Mouse (Mus musculus) stomach, embryonic 16.5 days (tissue): ENCODE measurements at regions not wholly inside any gene's neighbourhood (a gene's known extent, or its start where the extent isn't known, plus 50 kb on each side); places are given as distances from the start of the nearest gene placed in this dataset.

Source experiments
- ATAC-seq: fragments of 200-750 bp; cut with Nextera tagmentation; 2 replicates; pipeline ENCODE4 v1.8.0; 2017; ENCODE audit warnings: moderate number of reproducible peaks, moderate TSS enrichment; ENCODE audit not compliant: insufficient read depth, low FRiP score
- H3K27ac ChIP-seq: fragments of 300-500 bp; sonication (generic); 2 replicates; pipeline ENCODE4 v1.5.1; 2014; ENCODE audit warnings: low read length
- H3K27me3 ChIP-seq: fragments of 300-500 bp; sonication (generic); 2 replicates; pipeline ENCODE4 v1.6.1; 2014; ENCODE audit warnings: low read length, control low read depth, mixed read lengths; ENCODE audit not compliant: control insufficient read depth, insufficient read depth
- H3K36me3 ChIP-seq: fragments of 300-500 bp; sonication (generic); 2 replicates; pipeline ENCODE4 v1.6.1; 2014; ENCODE audit warnings: low read length; ENCODE audit not compliant: control insufficient read depth, insufficient read depth
- H3K4me1 ChIP-seq: fragments of 300-500 bp; sonication (generic); 2 replicates; pipeline ENCODE4 v1.6.1; 2014; ENCODE audit warnings: low read length, control low read depth, mixed read lengths; ENCODE audit not compliant: control insufficient read depth, insufficient read depth
- H3K4me2 ChIP-seq: fragments of 300-500 bp; sonication (generic); 2 replicates; pipeline ENCODE4 v1.6.1; 2014; ENCODE audit warnings: low read depth, low read length, mixed read lengths
- H3K4me3 ChIP-seq: fragments of 300-500 bp; sonication (generic); replicated peaks from 2 replicates; pipeline ENCODE4 v1.5.1; 2014; ENCODE audit warnings: mild to moderate bottlenecking, low read length
- H3K9ac ChIP-seq: fragments of 300-500 bp; sonication (generic); 2 replicates; pipeline ENCODE4 v1.6.1; 2014; ENCODE audit warnings: low read length
- H3K9me3 ChIP-seq: fragments of 300-500 bp; sonication (generic); replicated peaks from 2 replicates; pipeline ENCODE4 v1.6.1; 2016; ENCODE audit warnings: low read length, control low read depth; ENCODE audit not compliant: control insufficient read depth
- WGBS: fragments of 180-500 bp; shearing (Covaris S2); extraction: QIAGEN DNeasy Blood & Tissue Kit; methylation state at CpG from one replicate; pipeline ENCODE4 v1.1.7; 2014; 5-methylcytosine and 5-hydroxymethylcytosine counted together

GRCm38 (mm10) chr5:74830646-74831045 is 127.9 kb upstream of the Lnx1 start:
- Histone ChIP-seq H3K27me3 (no peaks in the 10 kb centered on the region), H3K4me1 (no peaks in the 10 kb centered on the region; the same call in 1 of the 2 replicates), H3K4me3 (no peak overlapping the region), H3K36me3 (no peaks in the 10 kb centered on the region), H3K9me3 (no peaks in the 10 kb centered on the region), H3K27ac (no peak overlapping the region), H3K4me2 (no peak overlapping the region), H3K9ac (no peak overlapping the region)
- ATAC-seq, result no peak
- WGBS, result 57% methylated on average over 5 of the region's 5 CpGs

GRCm38 (mm10) chr5:74829003-74829402 is 126.3 kb upstream of the Lnx1 start:
- no peak for ATAC-seq
- Histone ChIP-seq H3K4me2 (no peak overlapping the region), H3K27me3 (no peaks in the 10 kb centered on the region), H3K4me1 (no peaks in the 10 kb centered on the region; the same call in 1 of the 2 replicates), H3K4me3 (no peak overlapping the region), H3K9me3 (no peaks in the 10 kb centered on the region), H3K27ac (peak overlapping the region; percentile 39; the same call in 1 of the 2 replicates), H3K9ac (no peak overlapping the region), H3K36me3 (no peaks in the 10 kb centered on the region)
- WGBS, result 72% methylated on average over 9 of the region's 9 CpGs

DNA sequence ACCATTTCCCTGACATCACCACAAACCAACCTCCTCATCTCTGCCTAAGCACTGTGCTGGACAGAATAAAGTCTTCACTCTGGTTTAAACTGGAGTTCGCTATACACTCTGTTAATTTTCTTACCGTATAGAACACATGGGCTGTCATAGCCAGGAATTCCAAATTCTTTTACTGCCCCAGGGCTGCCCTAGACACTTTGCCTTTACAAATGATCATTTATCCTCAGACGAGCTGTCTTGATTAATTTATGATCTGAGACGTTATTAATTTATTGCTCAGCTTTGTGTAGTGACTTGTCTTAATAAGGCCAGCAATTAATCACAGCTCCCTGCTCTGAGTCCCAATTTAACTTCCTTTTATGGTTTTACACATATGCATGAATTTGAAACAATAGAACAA is 125.2 kb upstream of the Lnx1 start:
- WGBS, result 32% methylated on average over 4 of the region's 4 CpGs
- Histone ChIP-seq H3K9ac (no peak overlapping the region), H3K4me1 (no peaks in the 10 kb centered on the region; the same call in 1 of the 2 replicates), H3K4me2 (no peak overlapping the region), H3K27ac (no peak overlapping the region), H3K36me3 (no peaks in the 10 kb centered on the region), H3K9me3 (no peaks in the 10 kb centered on the region), H3K27me3 (no peaks in the 10 kb centered on the region), H3K4me3 (no peak overlapping the region)
- ATAC-seq, result no peak

DNA sequence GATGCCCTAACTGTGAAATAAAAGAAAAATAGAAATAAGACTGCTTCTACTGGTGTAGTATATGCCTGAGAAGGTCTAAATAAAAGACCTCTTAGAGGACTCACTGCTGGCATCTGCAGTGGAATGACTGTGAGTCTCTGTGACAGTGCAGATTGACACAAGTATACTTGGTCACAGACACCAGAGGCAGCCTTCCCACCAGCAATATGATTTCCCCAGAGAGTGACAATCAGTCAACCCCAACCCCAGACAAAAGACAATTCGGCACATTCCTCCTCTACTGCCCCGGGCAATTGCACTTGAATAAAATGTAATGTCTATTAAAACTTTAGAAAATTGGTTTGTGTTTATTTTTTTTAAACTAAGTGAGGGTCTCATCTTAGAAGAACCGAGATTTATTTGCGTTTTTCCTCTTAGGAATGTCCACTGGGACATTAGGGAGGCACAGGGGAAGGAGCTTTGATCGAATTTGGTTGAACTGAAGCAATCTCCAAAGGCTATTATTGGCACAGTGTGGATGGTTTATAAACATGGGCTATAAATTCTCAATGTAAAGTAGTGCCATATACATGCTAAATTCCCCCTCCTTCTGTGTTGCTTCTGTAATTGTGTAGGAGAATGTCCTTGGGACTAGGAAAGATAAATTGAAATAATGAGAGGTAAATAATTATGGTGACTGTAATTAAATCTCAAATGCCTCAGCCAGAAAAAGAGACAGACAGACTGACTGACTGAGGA is 123.0 kb upstream of the Lnx1 start:
- Histone ChIP-seq H3K4me2 (no peak overlapping the region), H3K36me3 (no peaks in the 10 kb centered on the region), H3K9me3 (no peaks in the 10 kb centered on the region), H3K4me3 (no peak overlapping the region), H3K27me3 (no peaks in the 10 kb centered on the region), H3K27ac (no peak overlapping the region), H3K9ac (no peak overlapping the region), H3K4me1 (no peaks in the 10 kb centered on the region; the same call in 1 of the 2 replicates)
- ATAC-seq, result no peak
- 56% methylated on average over 5 of the region's 5 CpGs for WGBS

DNA sequence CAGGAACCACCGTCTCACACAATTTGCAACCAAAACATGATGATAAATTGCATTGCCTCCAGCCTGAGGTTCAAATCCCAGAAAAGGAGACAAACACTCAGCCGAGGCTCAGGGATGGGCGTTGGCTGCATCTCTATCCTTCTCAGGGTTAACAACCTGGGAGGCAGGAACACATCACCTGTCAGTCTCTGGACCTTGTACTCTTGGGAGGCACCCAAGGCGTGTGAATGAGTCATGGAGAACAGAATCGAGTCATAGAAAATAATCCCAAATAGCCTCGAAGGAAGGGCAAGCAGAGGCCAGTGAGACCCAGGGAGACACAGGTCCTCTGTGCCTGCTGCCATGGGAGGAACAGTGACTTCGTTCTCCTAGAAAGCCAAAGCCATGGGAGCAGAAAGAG is 121.0 kb upstream of the Lnx1 start:
- ATAC-seq, result no peak
- H3K27ac ChIP-seq, result no peak overlapping the region
- WGBS, result 60% methylated on average over 7 of the region's 7 CpGs
- H3K9me3 ChIP-seq, result no peaks in the 10 kb centered on the region
- no peak overlapping the region for H3K4me2 ChIP-seq
- H3K4me3 ChIP-seq, result no peak overlapping the region
- no peaks in the 10 kb centered on the region for H3K27me3 ChIP-seq
- no peak overlapping the region for H3K9ac ChIP-seq
- H3K4me1 ChIP-seq, result no peaks in the 10 kb centered on the region
- no peaks in the 10 kb centered on the region for H3K36me3 ChIP-seq

- Histone ChIP-seq H3K4me3 (no peak overlapping the region), H3K9me3 (no peaks in the 10 kb centered on the region), H3K27ac (no peak overlapping the region), H3K4me1 (no peaks in the 10 kb centered on the region), H3K9ac (no peak overlapping the region), H3K27me3 (no peaks in the 10 kb centered on the region), H3K36me3 (no peaks in the 10 kb centered on the region), H3K4me2 (no peak overlapping the region)
- no peak for ATAC-seq
- WGBS, result 66% methylated on average over 4 of the region's 4 CpGs
Observed at GRCm38 (mm10) chr5:74821969-74822368, 119.3 kb upstream of the Lnx1 start.

GRCm38 (mm10) chr5:74816523-74816922 is 113.8 kb upstream of the Lnx1 start:
- H3K36me3 ChIP-seq, result no peaks in the 10 kb centered on the region

GRCm38 (mm10) chr5:74813396-74813795 is 110.7 kb upstream of the Lnx1 start:
- WGBS, result 45% methylated on average over 3 of the region's 3 CpGs

More at GRCm38 (mm10) chr5:74816523-74816922, 113.8 kb upstream of the Lnx1 start:
- 58% methylated on average over 5 of the region's 5 CpGs for WGBS
- Histone ChIP-seq H3K27ac (no peak overlapping the region), H3K9ac (no peak overlapping the region), H3K4me2 (no peak overlapping the region), H3K9me3 (no peaks in the 10 kb centered on the region), H3K4me3 (no peak overlapping the region), H3K4me1 (no peaks in the 10 kb centered on the region), H3K27me3 (no peaks in the 10 kb centered on the region)
- ATAC-seq, result no peak

DNA sequence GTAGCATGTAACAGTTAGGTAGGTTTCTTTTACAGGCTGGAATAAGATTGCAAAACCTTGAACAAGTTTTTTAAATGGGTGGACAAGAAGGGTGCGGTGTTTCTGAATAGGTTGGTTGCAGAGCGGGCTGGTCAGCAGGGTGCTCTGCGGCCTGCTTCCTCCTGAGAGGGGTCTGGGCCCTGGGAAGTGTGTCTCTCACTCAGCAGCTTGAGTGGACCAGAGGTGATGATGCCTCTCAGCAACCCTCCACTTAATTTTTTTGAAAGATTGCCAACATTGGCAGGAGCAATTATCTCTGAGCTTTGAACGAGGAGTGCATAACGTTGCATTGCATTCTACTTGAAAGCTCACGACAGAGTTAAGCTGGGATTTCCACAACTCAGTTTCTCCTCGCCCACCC is 108.3 kb upstream of the Lnx1 start:
- 81% methylated on average over 7 of the region's 7 CpGs for WGBS
- Histone ChIP-seq H3K4me3 (no peak overlapping the region), H3K4me1 (no peaks in the 10 kb centered on the region), H3K27me3 (no peaks in the 10 kb centered on the region), H3K27ac (no peak overlapping the region), H3K4me2 (no peak overlapping the region), H3K36me3 (no peaks in the 10 kb centered on the region), H3K9ac (no peak overlapping the region), H3K9me3 (no peaks in the 10 kb centered on the region)
- ATAC-seq, result no peak

More at GRCm38 (mm10) chr5:74813396-74813795, 110.7 kb upstream of the Lnx1 start:
- H3K4me2 ChIP-seq, result no peak overlapping the region
- H3K27ac ChIP-seq, result no peak overlapping the region
- H3K36me3 ChIP-seq, result no peaks in the 10 kb centered on the region
- no peak overlapping the region for H3K4me3 ChIP-seq
- no peak for ATAC-seq
- no peaks in the 10 kb centered on the region for H3K27me3 ChIP-seq
- no peaks in the 10 kb centered on the region for H3K9me3 ChIP-seq
- no peaks in the 10 kb centered on the region for H3K4me1 ChIP-seq
- no peak overlapping the region for H3K9ac ChIP-seq
